Mouse (Mus musculus) heart, postnatal 0 days (tissue): ENCODE results near the gene Gm10638. TPM values are rescaled to one million over a fixed set of nuclear protein-coding genes. Genes with fewer than 3 reads are reported as not detected.

Experiments used
- ATAC-seq: fragments of 200-750 bp; cut with Nextera tagmentation; 2 replicates; pipeline ENCODE4 v1.8.0; 2017; ENCODE audit warnings: low read depth, moderate number of reproducible peaks, moderate library complexity; ENCODE audit not compliant: insufficient read depth
- DNase-seq: peaks from one replicate; pipeline ENCODE4 v3.0.0-alpha.2; 2016; ENCODE audit warnings: low spot score
- H3K27ac ChIP-seq: fragments of 300-500 bp; sonication (generic); 2 replicates; pipeline ENCODE4 v1.5.1; 2014; ENCODE audit warnings: low read depth, mild to moderate bottlenecking
- H3K27me3 ChIP-seq: fragments of 300-500 bp; sonication (generic); 2 replicates; pipeline ENCODE4 v1.6.1; 2014; ENCODE audit warnings: low read length, mixed read lengths; ENCODE audit not compliant: control insufficient read depth, insufficient read depth
- H3K36me3 ChIP-seq: fragments of 300-500 bp; sonication (generic); replicated peaks from 2 replicates; pipeline ENCODE4 v1.6.1; 2014; ENCODE audit warnings: low read length, mixed read lengths; ENCODE audit not compliant: control insufficient read depth, insufficient read depth
- H3K4me1 ChIP-seq: fragments of 300-500 bp; sonication (generic); 2 replicates; pipeline ENCODE4 v1.6.1; 2014; ENCODE audit warnings: antibody characterized with exemption; ENCODE audit not compliant: control insufficient read depth, insufficient read depth
- H3K4me2 ChIP-seq: fragments of 300-500 bp; sonication (generic); 2 replicates; pipeline ENCODE4 v1.6.1; 2014; ENCODE audit warnings: low read depth, mild to moderate bottlenecking, low read length, moderate library complexity
- H3K4me3 ChIP-seq: fragments of 300-500 bp; sonication (generic); 2 replicates; pipeline ENCODE4 v1.5.1; 2014; ENCODE audit warnings: low read depth, low read length
- H3K9ac ChIP-seq: fragments of 300-500 bp; sonication (generic); replicated peaks from 2 replicates; pipeline ENCODE4 v1.6.1; 2014; ENCODE audit warnings: low read depth, low read length, mixed read lengths
- H3K9me3 ChIP-seq: fragments of 300-500 bp; sonication (generic); replicated peaks from 2 replicates; pipeline ENCODE4 v1.6.1; 2016; ENCODE audit warnings: low read length; ENCODE audit not compliant: control insufficient read depth
- CTCF ChIP-seq: IDR thresholded peaks from 2 replicates; pipeline ENCODE4 v1.5.1; 2016; ENCODE audit warnings: antibody characterized with exemption, control low read depth, low read depth
- EP300 ChIP-seq: IDR thresholded peaks from 2 replicates; pipeline ENCODE4 v1.6.1; 2016; ENCODE audit warnings: antibody characterized with exemption, low read depth
- WGBS: fragments of 180-500 bp; shearing (Covaris S2); extraction: QIAGEN DNeasy Blood & Tissue Kit; methylation state at CpG from one replicate; pipeline ENCODE4 v1.1.7; 2014; 5-methylcytosine and 5-hydroxymethylcytosine counted together
- polyA plus RNA-seq: library from polyadenylated mRNA; unstranded; fragments of >200 nt; fragmentation: Nextera tagmentation; extraction: Ambion mirVana; gene quantifications from 2 replicates; pipeline ENCODE4 v1.2.1, GENCODE M21; 2015
- total RNA-seq: library from RNA; depleted of rRNA; stranded (reverse); fragments of >200 nt; gene quantifications from 2 replicates; pipeline ENCODE4 v1.2.3, GENCODE M21; 2014; ENCODE audit warnings: low replicate concordance

Gene Gm10638
- total and polyA plus RNA-seq, 2 experiments from 2014 or later, result 4.6 TPM; not detected in 1

DNA sequence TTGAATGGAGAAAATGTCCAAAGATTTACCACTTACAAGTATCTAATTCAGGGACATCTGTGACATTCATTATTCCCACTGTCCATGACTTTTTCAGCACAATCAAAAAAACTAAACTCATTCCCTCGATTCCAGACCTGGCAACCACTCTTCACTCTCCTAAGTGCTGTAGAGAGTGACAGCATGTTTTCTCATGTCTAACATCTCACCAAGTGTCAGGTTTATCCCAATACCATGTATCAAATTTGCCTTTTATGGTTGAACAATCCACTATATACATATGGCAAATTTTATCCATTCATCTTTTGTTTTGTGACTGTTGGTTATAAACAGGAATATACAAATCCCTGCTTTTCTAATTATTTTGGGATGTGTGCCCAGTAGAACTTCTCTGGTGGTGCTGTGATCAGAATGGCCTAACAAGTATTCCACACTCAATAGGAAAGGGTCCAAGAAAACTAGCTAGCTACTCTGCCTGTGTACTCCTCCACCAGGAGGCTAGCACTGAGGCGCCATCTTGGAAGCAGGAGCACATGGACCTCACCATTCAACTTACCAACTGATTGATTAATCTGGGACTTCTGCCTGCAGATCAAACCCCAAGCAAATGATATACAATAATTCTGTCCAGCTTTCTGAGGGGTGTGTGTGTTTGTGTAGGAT is 27.0 kb upstream of the Gm10638 start:
- no peak for DNase-seq

GRCm38 (mm10) chr8:86719368-86719767 is 26.1 kb upstream of the Gm10638 start:
- TF ChIP-seq CTCF (no peak), EP300 (no peak)
- no peaks in the 10 kb centered on the region for H3K9me3 ChIP-seq
- no peak for DNase-seq
- H3K4me2 ChIP-seq, result no peak overlapping the region
- WGBS, result 74% methylated on average over 1 of the region's 1 CpGs
- H3K27ac ChIP-seq, result no peak overlapping the region
- no peak overlapping the region for H3K4me3 ChIP-seq
- H3K9ac ChIP-seq, result no peak overlapping the region
- no peaks in the 10 kb centered on the region for H3K4me1 ChIP-seq
- H3K27me3 ChIP-seq, result no peaks in the 10 kb centered on the region
- ATAC-seq, result no peak
- peaks cover 66% of the 10 kb centered on the region for H3K36me3 ChIP-seq

More for the DNA sequence above, 27.0 kb upstream of the Gm10638 start:
- Histone ChIP-seq H3K4me2 (no peak overlapping the region), H3K36me3 (peaks cover 72% of the 10 kb centered on the region), H3K27ac (no peak overlapping the region), H3K4me1 (no peaks in the 10 kb centered on the region), H3K9me3 (no peaks in the 10 kb centered on the region), H3K27me3 (no peaks in the 10 kb centered on the region), H3K9ac (no peak overlapping the region), H3K4me3 (no peak overlapping the region)
- ATAC-seq, result no peak
- WGBS, result 78% methylated on average over 2 of the region's 2 CpGs
- TF ChIP-seq CTCF (no peak), EP300 (no peak)

- no peak overlapping the region for H3K4me2 ChIP-seq
- no peak for DNase-seq
- no peak for ATAC-seq
- H3K27me3 ChIP-seq, result no peaks in the 10 kb centered on the region
- H3K4me3 ChIP-seq, result no peak overlapping the region
- 91% methylated on average over 6 of the region's 6 CpGs for WGBS
- no peak overlapping the region for H3K9ac ChIP-seq
- H3K9me3 ChIP-seq, result no peaks in the 10 kb centered on the region
- no peak overlapping the region for H3K27ac ChIP-seq
- no peaks in the 10 kb centered on the region for H3K4me1 ChIP-seq
- peaks cover 52% of the 10 kb centered on the region for H3K36me3 ChIP-seq
- TF ChIP-seq CTCF (peak; percentile 13; the same call in 1 of the 2 replicates), EP300 (no peak)
Measured at GRCm38 (mm10) chr8:86720756-86721459, 24.6 kb upstream of the Gm10638 start.

- WGBS, result 75% methylated on average over 2 of the region's 2 CpGs
- H3K4me3 ChIP-seq, result no peak overlapping the region
- H3K4me2 ChIP-seq, result no peak overlapping the region
- H3K27ac ChIP-seq, result no peak overlapping the region
- no peak overlapping the region for H3K9ac ChIP-seq
- no peak for TF ChIP-seq EP300
- no peak for TF ChIP-seq CTCF
- no peaks in the 10 kb centered on the region for H3K4me1 ChIP-seq
- no peak for DNase-seq
- no peaks in the 10 kb centered on the region for H3K27me3 ChIP-seq
- peaks cover 46% of the 10 kb centered on the region for H3K36me3 ChIP-seq
- H3K9me3 ChIP-seq, result no peaks in the 10 kb centered on the region
- no peak for ATAC-seq
Measured at GRCm38 (mm10) chr8:86721490-86721889, 24.0 kb upstream of the Gm10638 start.

DNA sequence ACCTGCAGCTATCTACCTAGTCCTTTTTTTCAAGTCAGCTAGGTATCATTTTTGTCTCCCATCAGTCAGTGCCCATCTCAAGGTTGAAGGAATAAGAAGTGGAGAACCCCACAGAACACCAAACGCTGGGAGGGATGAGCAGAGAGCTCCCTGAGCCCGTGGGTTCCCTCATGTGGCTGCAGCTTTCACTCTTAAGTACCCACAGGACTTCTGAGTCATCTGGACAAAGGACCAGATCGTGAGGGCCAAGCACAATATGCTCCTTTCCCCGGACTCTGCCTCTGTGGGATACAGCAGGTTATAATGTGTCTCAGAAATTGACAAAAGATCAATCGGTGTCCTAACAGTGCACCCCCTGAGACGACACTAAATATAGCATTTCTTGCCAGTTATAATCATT is 18.5 kb upstream of the Gm10638 start:
- DNase-seq, result no peak
- Histone ChIP-seq H3K4me1 (peaks cover 34% of the 10 kb centered on the region), H3K9me3 (no peaks in the 10 kb centered on the region), H3K36me3 (peaks cover 14% of the 10 kb centered on the region; the same call in 1 of the 2 replicates), H3K27me3 (no peaks in the 10 kb centered on the region), H3K27ac (no peak overlapping the region), H3K9ac (no peak overlapping the region), H3K4me3 (no peak overlapping the region), H3K4me2 (no peak overlapping the region)
- no peak for ATAC-seq
- TF ChIP-seq CTCF, result no peak
- no peak for TF ChIP-seq EP300
- WGBS, result 65% methylated on average over 6 of the region's 6 CpGs
